Comparison of ENCODE assay signal across 14 mouse cellular contexts in the genomic region with DNA sequence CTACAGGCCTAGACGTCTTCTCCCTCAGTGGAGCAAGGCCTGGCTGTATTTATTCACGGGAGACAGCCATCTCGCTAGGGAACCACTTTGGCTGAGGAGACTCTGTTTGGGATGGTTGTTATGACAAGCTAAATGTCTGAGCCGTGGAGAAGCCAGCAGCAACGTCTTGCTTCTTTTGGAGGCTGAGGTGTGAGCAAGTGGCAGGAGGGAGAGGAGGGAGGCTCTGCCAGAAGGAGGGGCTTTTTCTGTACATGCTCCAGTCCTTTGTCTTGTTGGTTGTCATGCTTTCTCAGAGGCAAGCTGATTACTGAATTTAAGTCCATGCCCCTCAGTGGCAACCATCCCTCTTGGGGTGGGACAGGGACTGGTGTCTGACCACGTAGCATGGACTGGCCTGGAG. TPM values are rescaled to one million over a fixed set of nuclear protein-coding genes. Genes with fewer than 3 reads are reported as not detected.
DNase-seq lines count a peak whose midpoint lies in the region; ATAC-seq and TF ChIP-seq lines count a peak whose summit lies in the region.
"Had no signal": no experiment of that assay in that cellular context is flagged by ENCODE, and none has a peak within 500 bp of the region (broad histone marks: within the 10 kb centered on the region; RNA-seq: fewer than 3 reads in every experiment).

No protein-coding gene starts in this region.

- no peaks in the 10 kb centered on the region for H3K9me3 ChIP-seq in megakaryocyte, embryonic 14.5 days
- H3K9me3 ChIP-seq in liver, embryonic 13.5 days (replicated peaks): no peaks in the 10 kb centered on the region
- H3K9me3 ChIP-seq in stomach, postnatal 0 days (ENCODE audit: control insufficient read depth, low read length): no peaks in the 10 kb centered on the region
- H3K9me3 ChIP-seq: heart, embryonic 15.5 days; hindbrain, embryonic 13.5 days; midbrain, embryonic 15.5 days; neural tube, embryonic 12.5 days had no signal

- H3K27me3 ChIP-seq in megakaryocyte, embryonic 14.5 days (replicated peaks): no peaks in the 10 kb centered on the region
- H3K27me3 ChIP-seq in liver, embryonic 13.5 days: no peaks in the 10 kb centered on the region
- no peaks in the 10 kb centered on the region for H3K27me3 ChIP-seq in stomach, postnatal 0 days (ENCODE audit: control insufficient read depth, insufficient read depth, low read length)
- H3K27me3 ChIP-seq: hindbrain, embryonic 13.5 days; midbrain, embryonic 15.5 days; neural tube, embryonic 12.5 days had no signal

- peak overlapping the region; percentile 62; the same call in 1 of the 2 replicates for H3K27ac ChIP-seq in gastrocnemius, adult 2 months
- H3K27ac ChIP-seq in liver, embryonic 13.5 days: 0 out of 2 replicates have a peak overlapping the region, but pooled peaks have one; percentile 4
- H3K27ac ChIP-seq in stomach, postnatal 0 days (replicated peaks): no peak overlapping the region
- H3K27ac ChIP-seq: hindbrain, embryonic 13.5 days; midbrain, embryonic 15.5 days; neural tube, embryonic 12.5 days had no signal

- no peak for ATAC-seq in megakaryocyte, adult 5-6 weeks (ENCODE audit: poor library complexity, severe bottlenecking)
- ATAC-seq in liver, embryonic 13.5 days (ENCODE audit: low read depth): no peak
- no peak for ATAC-seq in stomach, postnatal 0 days (ENCODE audit: low FRiP score, low TSS enrichment)
- ATAC-seq in activated CD4-positive, CD25-positive, alpha-beta regulatory T cell, adult 4 months: no peak

- peaks cover 79% of the 10 kb centered on the region for H3K4me1 ChIP-seq in megakaryocyte, embryonic 14.5 days
- H3K4me1 ChIP-seq in liver, embryonic 13.5 days (replicated peaks): peaks cover 71% of the 10 kb centered on the region
- H3K4me1 ChIP-seq in stomach, postnatal 0 days (replicated peaks; ENCODE audit: control insufficient read depth, insufficient read depth): no peaks in the 10 kb centered on the region

- H3K36me3 ChIP-seq in megakaryocyte, embryonic 14.5 days (replicated peaks; ENCODE audit: low read length): peaks cover 64% of the 10 kb centered on the region
- peaks cover 5% of the 10 kb centered on the region; the same call in 1 of the 2 replicates for H3K36me3 ChIP-seq in liver, embryonic 13.5 days
- H3K36me3 ChIP-seq in stomach, postnatal 0 days (ENCODE audit: control insufficient read depth, insufficient read depth, low read length): no peaks in the 10 kb centered on the region
- H3K36me3 ChIP-seq: heart, embryonic 15.5 days; midbrain, embryonic 15.5 days had no signal

- no peak for DNase-seq in gastrocnemius, adult 2 months
- DNase-seq in gastrocnemius, postnatal 25 days: no peak
- DNase-seq in liver, embryonic 13.5 days: no peak
- no peak for DNase-seq in stomach, postnatal 0 days (ENCODE audit: low spot score)
- DNase-seq in neural tube, embryonic 10.5 days (ENCODE audit: extremely low spot score, low spot score): no peak
- DNase-seq: cerebellum, adult 9-10 months; right cerebral cortex, postnatal 4 days had no signal

- H3K4me3 ChIP-seq in gastrocnemius, adult 2 months: peak overlapping the region; percentile 87
- peak overlapping the region; percentile 96 for H3K4me3 ChIP-seq in megakaryocyte, embryonic 14.5 days (replicated peaks)
- H3K4me3 ChIP-seq in liver, embryonic 13.5 days (replicated peaks): peak overlapping the region; percentile 77
- H3K4me3 ChIP-seq in stomach, postnatal 0 days (ENCODE audit: low read depth, low read length): no peak overlapping the region
- H3K4me3 ChIP-seq: midbrain, embryonic 15.5 days; neural tube, embryonic 12.5 days had no signal

- TF ChIP-seq EP300 in stomach, postnatal 0 days (optimal IDR thresholded peaks at IDR 0.05): no peak

- H3K4me2 ChIP-seq in liver, embryonic 13.5 days: peak overlapping the region; percentile 98
- peak overlapping the region; percentile 90; the same call in 1 of the 2 replicates for H3K4me2 ChIP-seq in stomach, postnatal 0 days (replicated peaks; ENCODE audit: low read depth)

- H3K9ac ChIP-seq in liver, embryonic 13.5 days: peak overlapping the region; percentile 84; the same call in 1 of the 2 replicates
- H3K9ac ChIP-seq in stomach, postnatal 0 days (ENCODE audit: low read length): peak overlapping the region; percentile 72; the same call in 1 of the 2 replicates
- H3K9ac ChIP-seq: midbrain, embryonic 15.5 days; neural tube, embryonic 12.5 days had no signal

- 70% methylated on average over 6 of the region's 6 CpGs for WGBS in liver, embryonic 13.5 days (ENCODE audit: insufficient replicate concordance)
- 54% methylated on average over 6 of the region's 6 CpGs for WGBS in stomach, postnatal 0 days

- intact Hi-C loops in gastrocnemius, adult 2 months (cut with DNase I): no loop called here

- TF ChIP-seq CTCF in gastrocnemius, adult 2 months (IDR thresholded peaks at IDR 0.05): no peak
- no peak for TF ChIP-seq CTCF in stomach, postnatal 0 days (IDR thresholded peaks at IDR 0.05; ENCODE audit: low read depth)

RNA-seq across cellular contexts. Expression of a gene that starts 33.5 kb away (rescaled TPM):
- total RNA-seq in gastrocnemius, adult 2 months (2021): 1 to 10 TPM; 3.2 to 5.0 TPM
- total RNA-seq in gastrocnemius, postnatal 25 days (2021): 1 to 10 TPM; 4.5 to 4.7 TPM
- polyA plus RNA-seq in megakaryocyte, embryonic 14.5 days (2012; ENCODE audit: insufficient read depth, low replicate concordance): 13.5 and 27.0 TPM in 2 replicates
- total RNA-seq in megakaryocyte, adult 5-6 weeks (2015): 79.7 and 88.1 TPM in 2 replicates
- total RNA-seq in megakaryocyte, adult 5-6 weeks (2017): 38.6 and 50.0 TPM in 2 replicates
- 9.4 and 11.4 TPM in 2 replicates for polyA plus RNA-seq in liver, embryonic 13.5 days (2015; fragmentation: Nextera tagmentation; extraction: Ambion mirVana)
- polyA plus RNA-seq in stomach, postnatal 0 days (2015; fragmentation: Nextera tagmentation; extraction: Ambion mirVana): 10.2 and 10.7 TPM in 2 replicates
- polyA plus RNA-seq in activated CD4-positive, CD25-positive, alpha-beta regulatory T cell, adult 4 months (2017; shearing (Covaris generic)): 10 to 100 TPM; 16.9 to 23.7 TPM
